Mouse (Mus musculus): Measurements from ENCODE around the gene Ankrd22.

Ankrd22 gene

GRCm38 (mm10) chr19:34078130-34078529, 87.7 kb downstream of the Ankrd22 start:
- no peak for DNase-seq

DNA sequence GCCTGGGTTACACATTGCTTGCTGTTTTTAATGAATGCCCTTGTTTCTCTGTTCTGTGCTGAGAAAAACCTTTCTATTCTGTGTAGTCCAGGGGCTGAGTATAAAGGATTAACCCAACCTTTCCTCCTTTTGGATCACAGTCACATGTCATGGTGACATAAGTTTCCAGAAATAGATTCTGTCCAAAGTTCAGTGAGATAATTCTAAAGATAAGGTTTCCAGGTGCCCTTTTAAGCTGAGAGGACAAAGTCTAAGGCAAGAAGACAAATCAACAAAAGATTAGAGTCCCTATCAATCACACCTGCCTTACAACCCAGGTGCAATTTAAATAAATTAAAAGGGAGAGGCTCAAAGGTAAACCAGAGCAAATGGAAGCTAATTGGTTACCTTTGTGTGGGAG, 91.6 kb downstream of the Ankrd22 start:
- DNase-seq = no peak
